Mouse (Mus musculus) MEL (cell line): ENCODE data around the gene Ube2d3.

ENCODE experiments used
- CTCF ChIP-seq, 3 experiments: IDR thresholded peaks in 2 of 3; conservative IDR thresholded peaks in 1 of 3; 2 replicates each; pipeline ENCODE4 v1.5.1; 2011 to 2012; ENCODE audit warnings: low read length in 3 of 3, low read depth in 2 of 3, mild to moderate bottlenecking in 2 of 3, improper control_type of control experiment in 1 of 3, inconsistent platforms in 1 of 3, mixed read lengths in 1 of 3, moderate library complexity in 1 of 3; ENCODE audit not compliant: control insufficient read depth in 1 of 3, insufficient read depth in 1 of 3, poor library complexity in 1 of 3, severe bottlenecking in 1 of 3
- E2F4 ChIP-seq: IDR thresholded peaks from 2 replicates; pipeline ENCODE4 v1.6.1; 2011; ENCODE audit warnings: low read depth, low read length, improper control_type of control experiment, borderline replicate concordance
- EP300 ChIP-seq, 2 experiments: IDR thresholded peaks; 2 replicates each; pipeline ENCODE4 v1.6.1; 2011; ENCODE audit warnings: improper control_type of control experiment in 2 of 2, low read length in 2 of 2, low read depth in 1 of 2, mild to moderate bottlenecking in 1 of 2
- NRF1 ChIP-seq: IDR thresholded peaks from 2 replicates; pipeline ENCODE4 v1.6.1; 2014; ENCODE audit warnings: low read depth, mild to moderate bottlenecking, inconsistent platforms, low read length, improper control_type of control experiment, moderate library complexity; ENCODE audit not compliant: poor library complexity, insufficient read depth, severe bottlenecking
- POLR2A ChIP-seq, 2 experiments: IDR thresholded peaks; 2 replicates each; pipeline ENCODE4 v1.6.1; 2011 to 2012; ENCODE audit warnings: low read length in 2 of 2, mild to moderate bottlenecking in 2 of 2, control low read depth in 1 of 2, improper control_type of control experiment in 1 of 2, low read depth in 1 of 2, moderate library complexity in 1 of 2; ENCODE audit not compliant: control insufficient read depth in 1 of 2, insufficient read depth in 1 of 2, poor library complexity in 1 of 2
- POLR2AphosphoS2 ChIP-seq: IDR thresholded peaks from 2 replicates; pipeline ENCODE4 v1.6.1; 2011; ENCODE audit warnings: low read length, improper control_type of control experiment
- TAL1 ChIP-seq: IDR thresholded peaks from 2 replicates; pipeline ENCODE4 v1.6.1; 2012; ENCODE audit warnings: mild to moderate bottlenecking, inconsistent platforms, low read length, moderate library complexity, mixed read lengths
- USF1 ChIP-seq: IDR thresholded peaks from 2 replicates; pipeline ENCODE4 v1.6.1; 2014; ENCODE audit warnings: low read depth, mild to moderate bottlenecking, inconsistent platforms, low read length, improper control_type of control experiment, moderate library complexity

- TF ChIP-seq POLR2AphosphoS2 (0 out of 2 replicates have a peak, but pooled peaks have one; percentile 4), CTCF (IDR thresholded peaks at IDR 0.05 in 2 of 3, conservative IDR thresholded peaks at IDR 0.05 in 1 of 3; ENCODE audit: control insufficient read depth in 1 of 3, insufficient read depth in 1 of 3, low read depth in 2 of 3, low read length in 3 of 3, poor library complexity in 1 of 3, severe bottlenecking in 1 of 3) (no peak), POLR2A (IDR thresholded peaks at IDR 0.05; ENCODE audit: control insufficient read depth in 1 of 2, insufficient read depth in 1 of 2, low read depth in 1 of 2, low read length in 2 of 2, poor library complexity in 1 of 2) (no peak), EP300 (IDR thresholded peaks at IDR 0.05; ENCODE audit: low read depth in 1 of 2, low read length in 2 of 2) (no peak), NRF1 (no peak), USF1 (no peak), TAL1 (no peak), E2F4 (no peak)
Measured at GRCm38 (mm10) chr3:135468402-135468801, 30.5 kb downstream of the Ube2d3 start.
